Mouse (Mus musculus) brain, embryonic 14.5 days (tissue): Measurements from ENCODE around the gene Pam.

Experiments
- CTCF ChIP-seq: fragments of 200-500 bp; IDR thresholded peaks from 2 replicates; pipeline ENCODE4 v1.5.1; 2012; ENCODE audit warnings: inconsistent platforms, mild to moderate bottlenecking, moderate library complexity, borderline replicate concordance; ENCODE audit not compliant: insufficient read depth, insufficient read length; ENCODE audit errors: extremely low read depth
- POLR2A ChIP-seq: fragments of 200-500 bp; IDR thresholded peaks from 2 replicates; pipeline ENCODE4 v1.6.1; 2012; ENCODE audit warnings: mild to moderate bottlenecking, inconsistent platforms, borderline replicate concordance; ENCODE audit not compliant: poor library complexity, insufficient read depth, insufficient read length, severe bottlenecking; ENCODE audit errors: extremely low read depth

- TF ChIP-seq POLR2A: no peak
- no peak for TF ChIP-seq CTCF
These were observed 33.1 kb upstream of the Pam start for GRCm38 (mm10) chr1:98128338-98129096.
